Mouse (Mus musculus): Measurements from ENCODE around the gene Riok1. TPM values are rescaled to one million over a fixed set of nuclear protein-coding genes. Genes with fewer than 3 reads are reported as not detected.
A peak's percentile ranks its signal among the peaks of the same experiment; 100 is the strongest.

Gene Riok1
- 10 to 100 TPM in 2 of 4 experiments, 1 to 10 TPM in 2; 8.2 to 10.6 (median 9.3) TPM for total RNA-seq (2022)

- DNase-seq (ENCODE audit: low spot score) = no peak
Measured at GRCm38 (mm10) chr13:38036343-38037043, at the start of gene Riok1. TSS of gene Riok1 (plus strand) at chr13:38036995.

GRCm38 (mm10) chr13:37989701-37990100 is 47.1 kb upstream of the Riok1 start:
- DNase-seq (ENCODE audit: low spot score) = no peak

- no peak for DNase-seq (ENCODE audit: low spot score)
Measured at GRCm38 (mm10) chr13:37992638-37993371, 44.0 kb upstream of the Riok1 start.

GRCm38 (mm10) chr13:37993376-37993703 is 43.5 kb upstream of the Riok1 start:
- DNase-seq (ENCODE audit: low spot score) = no peak

- peak; percentile 91 for DNase-seq (ENCODE audit: low spot score)
Measured at GRCm38 (mm10) chr13:37993704-37994404, 42.9 kb upstream of the Riok1 start, which contains the start of gene Ssr1. TSS of gene Ssr1 (minus strand) at chr13:37994217.

GRCm38 (mm10) chr13:37994405-37994749 is 42.4 kb upstream of the Riok1 start:
- no peak for DNase-seq (ENCODE audit: low spot score)

GRCm38 (mm10) chr13:37999713-38000112 is 37.1 kb upstream of the Riok1 start:
- no peak for DNase-seq (ENCODE audit: low spot score)

- no peak for DNase-seq (ENCODE audit: low spot score)
Measured at GRCm38 (mm10) chr13:38002461-38002860, 34.3 kb upstream of the Riok1 start.

- no peak for DNase-seq (ENCODE audit: low spot score)
Measured at GRCm38 (mm10) chr13:38007972-38008371, 28.8 kb upstream of the Riok1 start.

- DNase-seq (ENCODE audit: low spot score) = no peak
Measured at GRCm38 (mm10) chr13:38009721-38010408, 26.9 kb upstream of the Riok1 start.

GRCm38 (mm10) chr13:38010444-38010910 is 26.3 kb upstream of the Riok1 start:
- DNase-seq (ENCODE audit: low spot score) = no peak

GRCm38 (mm10) chr13:38012436-38012835 is 24.4 kb upstream of the Riok1 start:
- DNase-seq (ENCODE audit: low spot score) = no peak

- no peak for DNase-seq (ENCODE audit: low spot score)
Measured at GRCm38 (mm10) chr13:38015591-38015990, 21.2 kb upstream of the Riok1 start.

GRCm38 (mm10) chr13:38018791-38019190 is 18.0 kb upstream of the Riok1 start:
- DNase-seq (ENCODE audit: low spot score) = no peak

- no peak for DNase-seq (ENCODE audit: low spot score)
Measured at GRCm38 (mm10) chr13:38025874-38026273, 10.9 kb upstream of the Riok1 start.

- DNase-seq (ENCODE audit: low spot score) = no peak
Measured at GRCm38 (mm10) chr13:38027618-38028248, 9.1 kb upstream of the Riok1 start.

GRCm38 (mm10) chr13:38028407-38028806 is 8.4 kb upstream of the Riok1 start:
- no peak for DNase-seq (ENCODE audit: low spot score)

GRCm38 (mm10) chr13:38037044-38037687 is 371 bp downstream of the Riok1 start, which contains the start of gene Cage1:
TSS of gene Cage1 (minus strand) at chr13:38037069.
- DNase-seq (ENCODE audit: low spot score) = peak; percentile 98

GRCm38 (mm10) chr13:38037811-38038210 is 1.0 kb downstream of the Riok1 start:
- DNase-seq (ENCODE audit: low spot score) = no peak

GRCm38 (mm10) chr13:38049888-38050287 is 13.1 kb downstream of the Riok1 start:
- DNase-seq (ENCODE audit: low spot score) = no peak

GRCm38 (mm10) chr13:38062678-38063077 is 25.9 kb downstream of the Riok1 start:
- DNase-seq (ENCODE audit: low spot score) = no peak
